Mouse (Mus musculus) subcutaneous adipose tissue, adult 2 months (tissue): ENCODE results near the gene Olfr1331. TPM values are rescaled to one million over a fixed set of nuclear protein-coding genes. Genes with fewer than 3 reads are reported as not detected.

Experiments
- polyA plus RNA-seq: library from polyadenylated mRNA; depleted of rRNA; stranded (reverse); fragments of >200 nt; gene quantifications from 2 replicates; pipeline ENCODE4 v1.2.3, GENCODE M21; 2012; ENCODE audit warnings: low replicate concordance; rRNA removed

The Olfr1331 gene
- polyA plus RNA-seq: not detected in 2 replicates

DNA sequence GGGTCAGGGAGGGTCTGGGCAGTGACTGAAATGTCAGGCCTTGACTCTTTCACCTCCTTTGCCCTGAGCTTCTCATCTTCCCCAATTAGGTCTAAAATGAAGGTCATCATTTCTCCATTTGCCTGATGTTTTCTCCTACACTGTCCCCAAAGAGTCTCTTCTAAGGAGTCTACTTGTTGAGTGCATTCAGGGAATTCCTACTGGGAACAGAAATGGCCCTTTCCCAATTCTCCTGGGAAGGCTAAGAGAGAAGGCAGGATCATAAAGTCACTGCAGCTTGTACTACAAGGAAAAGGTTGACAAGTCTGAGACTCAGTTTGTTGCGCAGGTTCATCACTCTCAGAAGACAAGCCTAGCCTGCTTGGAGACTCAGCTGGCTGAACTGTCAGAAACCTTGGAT, at the start of gene Olfr1331:
Olfr1331 (plus strand) TSS at position 301 of the 400 bp plus-strand sequence.

DNA sequence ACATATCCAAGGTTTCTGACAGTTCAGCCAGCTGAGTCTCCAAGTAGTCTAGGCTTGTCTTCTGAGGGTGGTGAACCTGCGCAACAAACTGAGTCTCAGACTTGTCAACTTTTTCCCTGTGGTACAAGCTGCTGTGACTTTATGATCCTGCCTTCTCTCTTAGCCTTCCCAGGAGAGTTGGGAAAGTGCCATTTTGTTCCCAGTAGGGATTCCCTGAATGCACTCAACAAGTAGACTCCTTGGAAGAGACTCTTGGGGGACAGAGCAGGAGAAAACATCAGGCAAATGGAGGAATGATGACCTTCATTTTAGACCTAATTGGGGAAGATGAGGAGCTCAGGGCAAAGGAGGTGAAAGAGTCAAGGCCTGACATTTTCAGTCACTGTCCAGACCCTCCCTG, 28.3 kb upstream of the Olfr1331 start, which contains the start of gene Olfr1333:
Olfr1333 (minus strand) TSS at position 101 of the 400 bp plus-strand sequence.

DNA sequence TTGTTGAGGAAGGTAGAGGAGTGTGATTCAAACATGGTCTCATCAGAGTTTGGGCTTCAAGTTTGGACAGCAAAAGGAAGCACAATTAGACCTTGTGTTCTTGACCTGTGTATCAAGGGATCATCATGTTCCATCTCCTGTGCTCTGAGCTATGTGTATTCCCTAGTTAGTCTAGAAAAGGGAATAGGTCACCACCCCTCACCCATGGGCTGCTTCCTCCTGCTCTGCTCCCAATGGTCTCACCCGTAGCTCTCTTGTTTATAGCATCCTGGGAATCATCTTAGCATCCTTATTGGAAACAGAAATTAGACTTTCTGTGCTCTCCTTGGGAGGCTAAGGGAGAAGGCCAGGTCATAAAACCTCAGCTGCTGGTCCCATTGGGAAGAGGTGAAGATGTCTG, 23.8 kb downstream of the Olfr1331 start, which contains the start of gene Olfr1330:
Olfr1330 (plus strand) TSS at position 301 of the 400 bp plus-strand sequence.

DNA sequence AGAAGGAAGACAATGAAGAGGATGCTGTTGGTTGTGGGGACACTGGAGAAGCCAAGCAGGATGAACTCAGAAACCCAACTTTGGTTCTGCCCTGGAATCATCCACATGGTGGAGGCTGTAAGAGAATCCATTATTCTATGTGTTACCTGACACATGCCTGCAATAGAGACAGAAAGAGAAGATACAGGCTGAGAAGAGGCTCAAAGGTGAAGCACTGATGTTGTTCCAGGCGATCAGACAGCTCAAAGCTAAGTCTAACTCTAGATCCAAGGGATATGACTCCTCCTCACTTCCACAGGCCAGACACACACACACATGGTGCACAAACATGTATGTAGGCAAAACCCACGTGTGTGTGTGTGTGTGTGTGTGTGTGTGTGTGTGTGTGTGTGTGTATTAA, 52.9 kb downstream of the Olfr1331 start, which contains the start of gene Olfr1329:
Olfr1329 (minus strand) TSS at position 101 of the 400 bp plus-strand sequence.

Other genes starting within 250 kb of the Olfr1331 start
- gene Cfap57, start 243.9 kb upstream of the Olfr1331 start, polyA plus RNA-seq: 0.06 TPM in 1 of 2 replicates, not detected in the other
- 18.4 and 38.8 TPM in 2 replicates for gene Ebna1bp2, start 243.8 kb upstream of the Olfr1331 start, polyA plus RNA-seq
- not detected in 2 replicates for gene Olfr62, start 205.7 kb upstream of the Olfr1331 start, polyA plus RNA-seq
- not detected in 2 replicates for gene Olfr1342, start 171.9 kb upstream of the Olfr1331 start, polyA plus RNA-seq
- gene Olfr1341, start 161.1 kb upstream of the Olfr1331 start, polyA plus RNA-seq: not detected in 2 replicates
- not detected in 2 replicates for gene Olfr1340, start 144.5 kb upstream of the Olfr1331 start, polyA plus RNA-seq
- gene Olfr1339, start 132.5 kb upstream of the Olfr1331 start, polyA plus RNA-seq: not detected in 2 replicates
- gene Olfr1338, start 105.9 kb upstream of the Olfr1331 start, polyA plus RNA-seq: not detected in 2 replicates
- not detected in 2 replicates for gene Olfr1337, start 82.1 kb upstream of the Olfr1331 start, polyA plus RNA-seq
- gene Olfr1335, start 54.7 kb upstream of the Olfr1331 start, polyA plus RNA-seq: not detected in 2 replicates
- not detected in 2 replicates for gene Olfr1333, start 28.4 kb upstream of the Olfr1331 start, polyA plus RNA-seq
- not detected in 2 replicates for gene Olfr1330, start 23.9 kb downstream of the Olfr1331 start, polyA plus RNA-seq
- gene Olfr1329, start 52.8 kb downstream of the Olfr1331 start, polyA plus RNA-seq: not detected in 2 replicates
- gene Olfr1328, start 74.0 kb downstream of the Olfr1331 start, polyA plus RNA-seq: not detected in 2 replicates
- 0.63 TPM in 1 of 2 replicates, not detected in the other for gene Lao1, start 96.9 kb downstream of the Olfr1331 start, polyA plus RNA-seq
- gene Slc2a1, start 244.1 kb downstream of the Olfr1331 start, polyA plus RNA-seq: 19.7 and 33.8 TPM in 2 replicates